In genomic region chr2:29787104-29787917, GRCm38 (mm10) we compare ENCODE assay signal across 8 mouse cellular contexts. TPM values are rescaled to one million over a fixed set of nuclear protein-coding genes. Genes with fewer than 3 reads are reported as not detected.
DNase-seq lines count a peak whose midpoint lies in the region; ATAC-seq and TF ChIP-seq lines count a peak whose summit lies in the region.

Gene Coq4, plus strand, starts transcription at chr2:29787493.

- peak; percentile 43; the same call in 1 of the 2 replicates for TF ChIP-seq POLR2A in olfactory bulb, adult 2 months (IDR thresholded peaks at IDR 0.05; ENCODE audit: insufficient read depth, low read depth, low read length)
- TF ChIP-seq POLR2A in thymus, adult 2 months (IDR thresholded peaks at IDR 0.05; ENCODE audit: control insufficient read depth, extremely low read depth, insufficient read depth, low read length, poor library complexity), result peak; percentile 39; the same call in 1 of the 2 replicates

- TF ChIP-seq CTCF in layer of hippocampus, adult 2 months (conservative IDR thresholded peaks at IDR 0.05), result no peak
- TF ChIP-seq CTCF in lung, embryonic 14.5 days (IDR thresholded peaks at IDR 0.05; ENCODE audit: low read depth), result no peak
- TF ChIP-seq CTCF in olfactory bulb, adult 2 months (IDR thresholded peaks at IDR 0.05; ENCODE audit: insufficient read depth, low read depth, low read length), result no peak
- no peak for TF ChIP-seq CTCF in thymus, adult 2 months (IDR thresholded peaks at IDR 0.05; ENCODE audit: borderline replicate concordance, control insufficient read depth, extremely low read depth, insufficient read depth, low read length, poor library complexity)

- WGBS in forebrain, embryonic 16.5 days, result 2% methylated on average over 31 of the region's 31 CpGs
- WGBS in lung, embryonic 14.5 days, result 2% methylated on average over 31 of the region's 31 CpGs
- WGBS in olfactory bulb, adult 2 months, result 2% methylated on average over 31 of the region's 31 CpGs
- WGBS in thymus, adult 2 months, result 2% methylated on average over 31 of the region's 31 CpGs

- peak; percentile 96 for DNase-seq in ES-E14 (ENCODE audit: low read depth, low spot score)
- DNase-seq in cerebellum, adult 11-12 months, result peak; percentile 90
- DNase-seq in heart, postnatal 36 days, result peak; percentile 87 to 88
- peak; percentile 92 for DNase-seq in layer of hippocampus, adult 2 months (ENCODE audit: low spot score in 2 of 2)
- peak; percentile 98 for DNase-seq in lung, embryonic 14.5 days
- peak; percentile 91 for DNase-seq in thymus, adult 2 months

- peak; percentile 90 for ATAC-seq in forebrain, embryonic 16.5 days
- ATAC-seq in lung, embryonic 14.5 days (ENCODE audit: insufficient read depth), result peak; percentile 92

- peak within 1 kb of the TSS; percentile 91 for H3K9ac ChIP-seq in ES-E14 (ENCODE audit: insufficient read depth, low read depth, low read length, poor library complexity, severe bottlenecking)
- H3K9ac ChIP-seq in forebrain, embryonic 16.5 days (replicated peaks; ENCODE audit: low read depth, low read length), result peak within 1 kb of the TSS; percentile 84
- peak within 1 kb of the TSS; percentile 74 for H3K9ac ChIP-seq in lung, embryonic 14.5 days

- intact Hi-C loops in heart, postnatal 36 days (cut with DNase I), result no loop called here

- peaks cover 0 to 4% of the 10 kb centered on the region in 2 experiments; a peak in 1 of 4 replicates for H3K4me1 ChIP-seq in ES-E14 (ENCODE audit: control insufficient read depth in 2 of 2, insufficient read depth in 2 of 2, low read length in 2 of 2, poor library complexity in 1 of 2)
- H3K4me1 ChIP-seq in forebrain, embryonic 16.5 days (replicated peaks; ENCODE audit: control insufficient read depth, insufficient read depth, low read length), result peaks cover 18% of the 10 kb centered on the region
- no peaks in the 10 kb centered on the region; the same call in 1 of the 2 replicates for H3K4me1 ChIP-seq in lung, embryonic 14.5 days (ENCODE audit: insufficient read depth)
- peaks cover 3% of the 10 kb centered on the region; the same call in 1 of the 2 replicates for H3K4me1 ChIP-seq in olfactory bulb, adult 2 months (ENCODE audit: control insufficient read depth, insufficient read depth, low read length)
- no peaks in the 10 kb centered on the region for H3K4me1 ChIP-seq in thymus, adult 2 months (replicated peaks; ENCODE audit: control insufficient read depth, insufficient read depth, low read length)

- H3K9me3 ChIP-seq in ES-E14 (ENCODE audit: control insufficient read depth, insufficient read depth, low read depth, low read length), result no peaks in the 10 kb centered on the region
- H3K9me3 ChIP-seq in forebrain, embryonic 16.5 days (ENCODE audit: control insufficient read depth, low read length), result no peaks in the 10 kb centered on the region
- no peaks in the 10 kb centered on the region for H3K9me3 ChIP-seq in lung, embryonic 14.5 days (ENCODE audit: low read depth, low read length)

- H3K27ac ChIP-seq in ES-E14 (ENCODE audit: insufficient read depth, low read depth, low read length, poor library complexity, severe bottlenecking), result peak within 1 kb of the TSS; percentile 63
- H3K27ac ChIP-seq in forebrain, embryonic 16.5 days (ENCODE audit: low read length), result peak within 1 kb of the TSS; percentile 79
- H3K27ac ChIP-seq in layer of hippocampus, adult 2 months, result peak within 1 kb of the TSS; percentile 87
- peak within 1 kb of the TSS; percentile 64; the same call in 1 of the 2 replicates for H3K27ac ChIP-seq in lung, embryonic 14.5 days (ENCODE audit: low read depth)
- H3K27ac ChIP-seq in olfactory bulb, adult 2 months (ENCODE audit: insufficient read depth, low read depth, low read length), result peak within 1 kb of the TSS; percentile 57
- peak within 1 kb of the TSS; percentile 54; the same call in 1 of the 2 replicates for H3K27ac ChIP-seq in thymus, adult 2 months (ENCODE audit: control insufficient read depth, insufficient read depth, low read length)

- in situ Hi-C loops in ES-E14 (cut with MboI; ENCODE audit: low sequenced_read_pairs in 2 of 2, unreplicated experiment in 2 of 2), result no loop called here

- peak within 1 kb of the TSS; percentile 92 for H3K4me2 ChIP-seq in forebrain, embryonic 16.5 days (ENCODE audit: low read length)
- H3K4me2 ChIP-seq in lung, embryonic 14.5 days, result peak within 1 kb of the TSS; percentile 87

- H3K4me3 ChIP-seq in ES-E14 (ENCODE audit: insufficient read depth in 1 of 2, low read depth in 1 of 2, low read length in 2 of 2, poor library complexity in 1 of 2, severe bottlenecking in 1 of 2), result peak within 1 kb of the TSS; percentile 87 to 100
- H3K4me3 ChIP-seq in forebrain, embryonic 16.5 days (replicated peaks; ENCODE audit: low read length), result peak within 1 kb of the TSS; percentile 77
- H3K4me3 ChIP-seq in layer of hippocampus, adult 2 months, result peak within 1 kb of the TSS; percentile 75
- peak within 1 kb of the TSS; percentile 79 for H3K4me3 ChIP-seq in lung, embryonic 14.5 days (ENCODE audit: low read depth, low read length)
- peak within 1 kb of the TSS; percentile 76 for H3K4me3 ChIP-seq in olfactory bulb, adult 2 months (ENCODE audit: insufficient read depth, low read depth, low read length)
- H3K4me3 ChIP-seq in thymus, adult 2 months (ENCODE audit: control insufficient read depth, insufficient read depth, low read length), result peak within 1 kb of the TSS; percentile 100

- no peaks in the 10 kb centered on the region for H3K27me3 ChIP-seq in forebrain, embryonic 16.5 days (replicated peaks; ENCODE audit: control insufficient read depth, insufficient read depth, low read length)
- no peaks in the 10 kb centered on the region for H3K27me3 ChIP-seq in lung, embryonic 14.5 days (ENCODE audit: insufficient read depth, low read length)
- no peaks in the 10 kb centered on the region for H3K27me3 ChIP-seq in thymus, adult 2 months (ENCODE audit: control insufficient read depth, insufficient read depth, low read length)

- peaks cover 42% of the 10 kb centered on the region for H3K36me3 ChIP-seq in ES-E14 (ENCODE audit: control insufficient read depth, insufficient read depth, low read length, poor library complexity, severe bottlenecking)
- peaks cover 22% of the 10 kb centered on the region for H3K36me3 ChIP-seq in forebrain, embryonic 16.5 days (ENCODE audit: control insufficient read depth, insufficient read depth)
- H3K36me3 ChIP-seq in lung, embryonic 14.5 days (ENCODE audit: insufficient read depth), result peaks cover 55% of the 10 kb centered on the region
- H3K36me3 ChIP-seq in thymus, adult 2 months (ENCODE audit: control insufficient read depth, insufficient read depth, low read length), result peaks cover 26% of the 10 kb centered on the region

TF ChIP-seq in ES-E14, 5 proteins besides CTCF, POLR2A, EP300 and RAD21:
- peak; percentile 90 for TF ChIP-seq ZNF384 (IDR thresholded peaks at IDR 0.05; ENCODE audit: low read depth, low read length)
- TF ChIP-seq MAFK (IDR thresholded peaks at IDR 0.05; ENCODE audit: insufficient read depth, low read depth, low read length), result no peak
- TF ChIP-seq CHD2 (IDR thresholded peaks at IDR 0.05; ENCODE audit: low read depth, low read length), result peak; percentile 66
- peak; percentile 87 for TF ChIP-seq HCFC1 (IDR thresholded peaks at IDR 0.05; ENCODE audit: borderline replicate concordance, insufficient read depth, low read length)
TF ChIP-seq in ES-E14: peak in this region for 3.

RNA-seq across cellular contexts. Expression of gene Coq4, which starts in this region (rescaled TPM):
- total RNA-seq in ES-E14 (2012; rRNA removed), result 18.3 and 30.4 TPM in 2 replicates
- 29.8 and 35.9 TPM in 2 replicates for polyA plus RNA-seq in forebrain, embryonic 16.5 days (2015; fragmentation: Nextera tagmentation; extraction: Ambion mirVana)
- total RNA-seq in heart, postnatal 36 days (2021), result 10 to 100 TPM; 20.2 to 24.3 TPM
- 10 to 100 TPM; 25.8 to 26.5 TPM for total RNA-seq in layer of hippocampus, adult 2 months (2021)
- polyA plus RNA-seq in lung, embryonic 14.5 days (2014; fragmentation: Nextera tagmentation; extraction: Ambion mirVana), result 34.1 and 37.5 TPM in 2 replicates
- polyA plus RNA-seq in olfactory bulb, adult 2 months (2012; ENCODE audit: insufficient read depth, insufficient read length, low replicate concordance, missing spikeins), result not detected in 2 replicates
- 49.0 and 83.9 TPM in 2 replicates for polyA plus RNA-seq in thymus, adult 2 months (2012; rRNA removed)

Comparison
In these comparisons a context has a peak if more than half of its experiments do, and no peak if none do; other contexts are left out.
1. Peak in every context shown above with its lines: DNase-seq, ATAC-seq, H3K4me3 ChIP-seq and H3K27ac ChIP-seq.
2. RNA of gene Coq4 (polyA plus RNA-seq): 49.0 to 83.9 TPM in thymus, adult 2 months, 34.1 to 37.5 TPM in lung, embryonic 14.5 days and 29.8 to 35.9 TPM in forebrain, embryonic 16.5 days; not detected in olfactory bulb, adult 2 months; every median in the first group is over 10 times any median in the second.